Mouse (Mus musculus): Measurements from ENCODE around the gene Rab34. TPM values are rescaled to one million over a fixed set of nuclear protein-coding genes. Genes with fewer than 3 reads are reported as not detected.

The Rab34 gene
- total RNA-seq, 2 experiments from 2014 or later: 1.3 to 2.4 TPM

GRCm38 (mm10) chr11:78211513-78211912, 23.3 kb downstream of the Rab34 start:
- no peak for ATAC-seq (replicated peaks; ENCODE audit: poor library complexity)

DNA sequence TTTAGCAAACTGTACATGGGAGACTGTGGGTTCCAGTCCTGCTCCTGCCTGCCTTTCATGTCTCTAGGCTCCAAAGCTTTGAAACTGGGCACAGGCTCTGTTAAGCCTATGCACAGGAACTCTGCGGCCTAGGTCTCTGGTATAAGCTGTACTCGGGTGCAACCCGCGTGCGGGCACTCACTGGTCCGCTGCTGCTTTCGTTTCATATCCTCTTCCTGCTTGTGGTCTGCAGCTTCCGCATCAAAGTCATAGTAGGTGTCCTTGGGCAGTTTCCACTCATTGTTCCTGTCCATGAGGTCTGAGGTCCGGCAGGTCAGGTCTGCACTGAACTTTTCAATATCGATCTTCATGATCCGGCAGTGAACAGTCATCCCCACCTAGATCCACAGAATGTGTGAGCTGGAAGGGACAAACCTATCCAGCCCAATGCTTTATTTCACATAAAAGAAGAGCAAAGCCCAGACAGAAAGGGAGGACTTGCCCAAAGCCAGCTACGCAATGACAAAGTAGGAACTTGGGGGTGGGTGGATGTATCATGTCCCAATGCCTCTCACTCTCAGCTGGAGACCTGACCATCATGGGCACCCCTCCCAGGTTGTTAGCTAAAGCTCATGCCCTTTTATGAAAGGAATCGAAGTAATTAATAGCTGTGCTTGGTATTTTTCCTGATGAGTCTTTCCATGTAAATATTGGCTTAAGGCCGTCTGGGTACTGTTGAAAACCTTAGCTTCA, 25.0 kb downstream of the Rab34 start:
- ATAC-seq (replicated peaks; ENCODE audit: poor library complexity): peak; percentile 86

GRCm38 (mm10) chr11:78215709-78216317, 27.6 kb downstream of the Rab34 start:
- ATAC-seq (replicated peaks; ENCODE audit: poor library complexity): no peak

DNA sequence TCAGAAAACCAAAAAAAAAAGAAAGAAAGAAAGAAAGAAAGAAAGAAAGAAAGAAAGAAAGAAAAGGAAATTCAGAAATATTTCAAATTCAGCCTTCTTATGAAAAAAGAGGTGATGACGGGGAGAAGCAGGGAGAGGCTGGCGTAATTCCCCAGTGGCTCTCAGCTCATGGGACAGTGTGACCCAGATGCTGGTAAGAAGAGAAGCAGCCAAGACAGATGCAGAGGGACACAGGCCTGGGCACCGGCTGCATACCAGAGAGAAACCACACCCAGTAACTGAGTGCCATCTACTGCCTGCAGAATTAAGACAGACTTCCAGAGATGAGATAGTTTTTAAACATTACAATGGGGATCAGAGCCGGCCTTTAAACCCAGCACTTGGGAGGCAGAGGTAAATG, 35.4 kb downstream of the Rab34 start:
- ATAC-seq (replicated peaks; ENCODE audit: poor library complexity): no peak

DNA sequence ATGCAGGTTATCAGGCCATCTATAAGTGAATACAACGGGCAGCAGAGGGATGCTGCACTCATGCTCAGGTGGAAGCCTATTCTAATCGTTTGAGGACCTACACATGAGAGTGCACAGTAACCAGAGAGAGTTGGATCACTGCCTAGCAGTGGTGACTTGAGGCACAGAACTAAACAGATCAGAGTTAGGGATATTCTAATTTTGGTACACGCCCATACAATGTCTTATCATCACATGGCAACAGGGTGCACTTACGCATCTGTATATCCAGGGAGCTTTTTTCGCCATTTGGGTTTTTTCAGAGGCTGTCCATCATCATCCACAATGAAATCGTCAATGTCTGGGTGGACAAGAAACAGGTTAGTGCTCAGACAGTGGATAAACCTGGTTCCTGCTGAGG, 43.3 kb downstream of the Rab34 start:
- ATAC-seq (replicated peaks; ENCODE audit: poor library complexity): peak; percentile 61

DNA sequence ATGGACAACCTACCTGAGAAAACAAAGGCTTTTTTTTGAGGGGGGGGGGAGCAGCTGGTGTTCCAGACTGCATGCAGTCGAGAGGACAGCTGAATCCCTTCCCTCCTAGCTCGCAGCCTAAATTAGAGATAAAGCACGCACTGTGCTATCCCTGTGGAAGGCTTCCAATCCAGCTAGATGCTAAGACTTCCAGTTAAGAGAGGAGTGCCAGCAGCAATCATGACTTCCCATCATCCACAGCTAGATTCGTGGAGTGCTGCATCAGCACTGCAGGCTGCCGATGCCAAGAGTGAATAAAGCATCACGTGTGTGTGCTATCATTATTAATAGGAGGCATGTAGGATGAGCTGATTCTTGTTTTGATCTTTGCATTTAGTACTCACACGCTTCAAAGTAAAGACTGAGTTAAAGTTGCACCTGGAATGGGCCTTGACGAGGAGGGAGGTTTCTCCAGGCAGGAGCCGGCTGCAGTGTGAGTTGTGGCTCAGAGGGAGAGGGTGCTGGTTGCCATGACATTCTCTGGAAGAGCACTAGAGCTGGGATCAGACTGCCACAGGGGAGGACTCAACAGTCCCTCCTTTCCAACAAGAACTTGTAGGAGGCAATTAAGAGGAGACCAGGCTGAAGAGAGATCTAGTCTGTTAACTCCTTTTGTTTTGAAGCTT, 52.1 kb downstream of the Rab34 start:
- ATAC-seq (replicated peaks; ENCODE audit: poor library complexity): no peak

Other genes with a start within 250 kb of the Rab34 start
- gene Phf12, start 205.7 kb upstream of the Rab34 start, total RNA-seq (2015): 61.8 and 64.3 TPM in 2 replicates
- 25.9 and 28.8 TPM in 2 replicates for gene Phf12, start 205.7 kb upstream of the Rab34 start, total RNA-seq (2017)
- gene Dhrs13, start 156.2 kb upstream of the Rab34 start, total RNA-seq (2015): 6.7 and 7.2 TPM in 2 replicates
- gene Dhrs13, start 156.2 kb upstream of the Rab34 start, total RNA-seq (2017): 5.6 and 9.7 TPM in 2 replicates
- gene Flot2, start 150.5 kb upstream of the Rab34 start, total RNA-seq (2015): 48.8 and 50.2 TPM in 2 replicates
- gene Flot2, start 150.5 kb upstream of the Rab34 start, total RNA-seq (2017): 71.5 and 75.5 TPM in 2 replicates
- 22.3 and 23.8 TPM in 2 replicates for gene Eral1, start 108.0 kb upstream of the Rab34 start, total RNA-seq (2015)
- 25.0 and 26.2 TPM in 2 replicates for gene Eral1, start 108.0 kb upstream of the Rab34 start, total RNA-seq (2017)
- gene Fam222b, start 93.8 kb upstream of the Rab34 start, total RNA-seq (2015): 20.3 and 20.6 TPM in 2 replicates
- 5.7 and 6.0 TPM in 2 replicates for gene Fam222b, start 93.8 kb upstream of the Rab34 start, total RNA-seq (2017)
- gene Traf4, start 22.8 kb upstream of the Rab34 start, total RNA-seq (2015): 4.7 TPM in 2 replicates
- gene Traf4, start 22.8 kb upstream of the Rab34 start, total RNA-seq (2017): 2.5 and 3.2 TPM in 2 replicates
- gene Nek8, start 11.8 kb upstream of the Rab34 start, total RNA-seq (2015): 4.4 and 7.8 TPM in 2 replicates
- 3.4 and 6.0 TPM in 2 replicates for gene Nek8, start 11.8 kb upstream of the Rab34 start, total RNA-seq (2017)
- 4.0 and 6.3 TPM in 2 replicates for gene Tlcd1, start 11.7 kb upstream of the Rab34 start, total RNA-seq (2015)
- gene Tlcd1, start 11.7 kb upstream of the Rab34 start, total RNA-seq (2017): 3.5 TPM in 2 replicates
- 3,991 and 4,341 TPM in 2 replicates for gene Rpl23a, start 4.8 kb upstream of the Rab34 start, total RNA-seq (2015)
- gene Rpl23a, start 4.8 kb upstream of the Rab34 start, total RNA-seq (2017): 2,958 and 3,443 TPM in 2 replicates
- gene Proca1, start 5.0 kb downstream of the Rab34 start, total RNA-seq (2015): 0.10 and 0.15 TPM in 2 replicates
- not detected in 2 replicates for gene Proca1, start 5.0 kb downstream of the Rab34 start, total RNA-seq (2017)
- gene Sdf2, start 57.3 kb downstream of the Rab34 start, total RNA-seq (2015): 71.8 and 79.5 TPM in 2 replicates
- 36.0 and 38.3 TPM in 2 replicates for gene Sdf2, start 57.3 kb downstream of the Rab34 start, total RNA-seq (2017)
- gene Supt6, start 57.6 kb downstream of the Rab34 start, total RNA-seq (2015): 34.5 and 36.7 TPM in 2 replicates
- gene Supt6, start 57.6 kb downstream of the Rab34 start, total RNA-seq (2017): 35.9 and 39.9 TPM in 2 replicates
- gene 2610507B11Rik, start 73.3 kb downstream of the Rab34 start, total RNA-seq (2015): 49.4 and 56.6 TPM in 2 replicates
- gene 2610507B11Rik, start 73.3 kb downstream of the Rab34 start, total RNA-seq (2017): 71.2 and 71.5 TPM in 2 replicates
- 0.22 and 0.30 TPM in 2 replicates for gene BC030499, start 102.4 kb downstream of the Rab34 start, total RNA-seq (2015)
- 0.14 and 2.0 TPM in 2 replicates for gene BC030499, start 102.4 kb downstream of the Rab34 start, total RNA-seq (2017)
- 27.0 and 30.0 TPM in 2 replicates for gene Spag5, start 113.1 kb downstream of the Rab34 start, total RNA-seq (2015)
- 52.6 and 54.0 TPM in 2 replicates for gene Spag5, start 113.1 kb downstream of the Rab34 start, total RNA-seq (2017)
- gene Aldoc, start 134.5 kb downstream of the Rab34 start, total RNA-seq (2015): 0.15 and 1.0 TPM in 2 replicates
- gene Aldoc, start 134.5 kb downstream of the Rab34 start, total RNA-seq (2017): 0.17 and 0.54 TPM in 2 replicates
- gene Pigs, start 140.0 kb downstream of the Rab34 start, total RNA-seq (2015): 25.6 and 28.6 TPM in 2 replicates
- 13.3 and 15.6 TPM in 2 replicates for gene Pigs, start 140.0 kb downstream of the Rab34 start, total RNA-seq (2017)
- gene Unc119, start 155.1 kb downstream of the Rab34 start, total RNA-seq (2015): 27.2 and 34.4 TPM in 2 replicates
- 25.7 and 29.2 TPM in 2 replicates for gene Unc119, start 155.1 kb downstream of the Rab34 start, total RNA-seq (2017)
- not detected in 2 replicates for gene Foxn1, start 198.1 kb downstream of the Rab34 start, total RNA-seq (2015)
- gene Foxn1, start 198.1 kb downstream of the Rab34 start, total RNA-seq (2017): not detected in 2 replicates
- 0.10 and 1.0 TPM in 2 replicates for gene Slc13a2, start 233.8 kb downstream of the Rab34 start, total RNA-seq (2015)
- gene Slc13a2, start 233.8 kb downstream of the Rab34 start, total RNA-seq (2017): 0.04 and 0.44 TPM in 2 replicates